Mouse (Mus musculus): ENCODE measurements around the gene Fkbp8.

GRCm38 (mm10) chr8:70507027-70507393 is 20.5 kb upstream of the Fkbp8 start:
- TF ChIP-seq CTCF (conservative IDR thresholded peaks at IDR 0.05; ENCODE audit: low read length) (no peak), NANOG (IDR thresholded peaks at IDR 0.05; ENCODE audit: borderline replicate concordance, low read length) (no peak), POU5F1 (IDR thresholded peaks at IDR 0.05; ENCODE audit: borderline replicate concordance, low read length) (no peak)

Data from E14TG2a.4 (cell line).